Mouse (Mus musculus) spleen, adult 2 months (tissue): ENCODE measurements around the gene Xlr4c.
"Not testable (repeated sequence)": the region's sequence is repeated elsewhere in the genome, so short reads cannot be mapped to it uniquely, and the experiment has no call there.

Experiments used
- CTCF ChIP-seq: fragments of 200-500 bp; IDR thresholded peaks from 2 replicates; pipeline ENCODE4 v1.5.1; 2011; ENCODE audit warnings: mild to moderate bottlenecking, inconsistent platforms; ENCODE audit not compliant: insufficient read depth, insufficient read length, insufficient replicate concordance; ENCODE audit errors: extremely low read depth
- POLR2A ChIP-seq: fragments of 200-500 bp; IDR thresholded peaks from 2 replicates; pipeline ENCODE4 v1.6.1; 2011; ENCODE audit warnings: low read depth, low read length, inconsistent platforms

- TF ChIP-seq CTCF, POLR2A: not testable (repeated sequence)
Measured at GRCm38 (mm10) chrX:73265270-73265669, 22.3 kb upstream of the Xlr4c start, which contains the start of gene Xlr3c.
